Mouse (Mus musculus) bone marrow macrophage, adult 2 months (primary cell): ENCODE measurements around the gene Slc5a2.

Experiments used
- CTCF ChIP-seq: IDR thresholded peaks from 2 replicates; pipeline ENCODE4 v1.5.1; 2012; ENCODE audit warnings: low read depth, mild to moderate bottlenecking, low read length, moderate library complexity
- POLR2A ChIP-seq: IDR thresholded peaks from 2 replicates; pipeline ENCODE4 v1.6.1; 2012; ENCODE audit warnings: mild to moderate bottlenecking, low read depth, low read length, borderline replicate concordance

DNA sequence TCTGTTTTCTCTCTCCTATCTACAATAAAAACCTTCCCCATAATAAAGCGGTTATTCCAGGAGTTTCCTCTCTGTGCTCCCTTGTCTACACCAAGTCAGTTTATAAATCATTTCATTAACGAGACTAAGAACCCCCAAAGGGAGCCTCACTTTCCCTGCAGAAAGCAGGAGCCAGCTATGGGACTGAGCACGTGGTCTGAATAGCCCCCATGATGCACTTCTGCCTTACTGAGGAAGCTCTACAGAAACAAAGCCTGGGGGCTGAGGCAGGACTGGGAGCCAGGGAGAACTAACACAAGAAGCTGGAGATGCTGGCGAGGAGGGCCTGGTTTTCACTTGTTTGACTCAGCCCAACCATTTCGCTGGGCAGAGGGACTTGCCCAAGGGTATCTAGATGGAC lies 18.6 kb downstream of the Slc5a2 start:
- TF ChIP-seq POLR2A (no peak), CTCF (no peak)
